Mouse (Mus musculus): Measurements from ENCODE around the gene Nfkbia.

- TF ChIP-seq EP300 (optimal IDR thresholded peaks at IDR 0.05), result no peak
- peak; percentile 89 for TF ChIP-seq CTCF (IDR thresholded peaks at IDR 0.05; ENCODE audit: low read depth)
Measured at GRCm38 (mm10) chr12:55506029-55506330, 13.5 kb upstream of the Nfkbia start.
